Mouse (Mus musculus) ovary, postnatal 14 days (tissue): ENCODE measurements at regions not wholly inside any gene's neighbourhood (a gene's known extent, or its start where the extent isn't known, plus 50 kb on each side); places are given as distances from the start of the nearest gene placed in this dataset.

Source experiments
- DNase-seq: peaks from one replicate; pipeline ENCODE4 v3.0.0; 2022; ENCODE audit warnings: low spot score

DNA sequence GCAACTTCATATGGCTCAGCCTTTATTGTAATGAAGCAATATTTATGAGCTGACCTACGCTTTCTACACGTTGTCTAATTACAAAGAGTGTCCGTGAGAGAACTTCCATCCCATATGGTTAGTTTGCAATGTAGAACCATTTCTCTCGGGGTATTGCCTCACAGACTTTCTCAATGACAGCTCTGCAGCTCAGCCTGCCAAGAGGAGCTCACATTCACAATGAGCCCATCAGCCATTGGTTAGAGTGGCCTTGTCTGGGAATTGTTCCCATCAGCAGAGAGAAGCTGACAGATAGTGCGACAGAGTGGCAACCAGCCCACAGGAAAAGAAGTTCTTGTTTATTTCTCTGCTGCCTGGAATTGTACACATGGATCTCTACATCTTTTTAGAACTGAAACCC lies 409.7 kb downstream of the Zfp704 start:
- DNase-seq = peak; percentile 12

DNA sequence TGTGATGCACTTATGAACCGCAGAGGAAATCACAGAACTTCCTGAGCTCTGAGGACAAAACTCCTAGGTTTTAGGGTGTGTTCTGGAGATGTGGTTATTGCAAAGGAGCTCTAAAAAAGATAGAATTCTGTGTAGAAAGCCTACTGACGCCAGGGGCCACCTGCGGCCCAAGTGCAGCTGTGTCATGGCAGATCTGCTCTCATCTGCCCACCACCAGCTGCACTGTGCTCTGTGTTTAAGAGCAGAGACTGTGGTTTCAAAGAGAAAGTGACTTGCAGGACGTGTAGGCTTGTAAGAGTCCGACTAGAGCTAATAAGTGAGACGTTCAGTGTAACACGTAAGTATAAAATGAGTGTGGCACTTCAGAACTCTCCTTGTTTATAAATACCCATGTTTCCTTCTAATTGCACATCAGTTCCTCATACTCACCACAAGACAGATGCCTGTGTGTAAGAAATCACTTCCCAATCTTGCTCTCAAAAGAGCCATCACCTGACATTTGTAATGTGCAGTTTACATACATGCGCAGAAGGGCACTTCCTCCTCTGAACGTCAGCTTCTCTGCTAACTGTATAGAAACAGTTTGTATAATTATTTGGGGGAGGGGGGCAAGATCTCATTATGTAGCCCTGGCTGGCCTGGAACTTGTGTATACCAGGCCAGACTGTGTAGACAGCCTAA lies 411.1 kb downstream of the Zfp704 start:
- DNase-seq = no peak

DNA sequence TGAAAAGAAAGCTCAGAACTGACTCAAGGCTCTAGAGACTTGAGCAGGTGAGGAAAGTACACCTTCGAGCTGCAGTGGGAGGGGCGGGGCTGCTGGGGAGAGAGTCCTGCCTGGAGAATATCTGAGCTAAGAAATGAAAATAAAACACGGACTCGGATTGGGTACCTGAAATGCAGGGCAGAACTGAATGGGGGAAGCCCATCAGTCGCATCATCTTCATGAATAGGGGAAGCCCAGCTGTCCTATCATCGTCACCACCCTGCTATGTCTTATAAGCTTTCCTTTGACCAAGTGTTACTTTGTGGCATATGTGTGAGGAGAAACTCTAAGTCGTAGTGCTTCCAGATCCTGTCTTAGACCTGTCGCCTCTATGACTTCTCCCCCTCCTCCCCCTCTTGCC lies 414.1 kb downstream of the Zfp704 start:
- DNase-seq = no peak

DNA sequence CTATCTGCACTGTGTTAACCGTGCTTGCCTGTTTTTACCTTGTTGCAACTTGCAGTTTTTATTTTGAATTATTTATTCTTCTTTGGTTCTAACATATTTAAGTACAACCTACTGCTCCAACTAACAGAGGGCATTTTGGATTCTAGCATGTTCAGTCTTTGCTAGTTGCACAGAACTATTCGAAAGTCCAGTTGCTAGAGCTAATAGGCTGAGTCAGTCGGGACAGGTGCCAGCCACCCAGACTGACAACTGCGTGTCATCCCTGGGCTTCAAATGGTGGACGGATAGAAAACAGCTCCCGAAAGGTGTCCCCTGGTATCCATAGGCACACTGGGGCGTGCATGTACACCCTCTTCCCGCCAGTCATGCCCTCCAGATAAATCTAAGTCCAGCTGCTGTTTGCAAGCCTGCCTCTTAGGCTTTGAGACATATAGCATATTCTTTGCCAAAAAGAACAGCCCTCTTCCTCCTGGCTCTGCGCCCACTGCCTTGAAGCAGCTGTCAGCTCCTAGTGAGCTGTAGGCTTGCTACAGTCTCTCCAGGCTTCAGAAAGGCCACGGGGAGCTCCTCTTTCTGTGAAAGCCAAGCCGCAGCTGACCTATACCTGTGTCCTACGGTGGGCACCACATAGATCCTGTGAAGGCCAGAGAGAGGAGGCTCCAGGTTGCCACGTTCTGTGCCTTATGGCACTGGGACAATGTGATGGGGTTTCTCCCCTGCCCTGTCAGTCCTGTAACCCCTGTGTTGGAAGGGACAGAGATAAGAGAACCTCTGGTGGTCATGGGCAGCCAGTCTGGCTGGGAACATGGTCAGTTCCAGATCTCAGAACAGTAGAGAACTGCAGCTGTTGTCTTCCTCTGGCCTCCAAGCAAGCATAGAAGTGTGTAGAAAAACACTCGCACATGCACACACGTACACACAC lies 420.3 kb downstream of the Zfp704 start:
- peak; percentile 31 for DNase-seq

DNA sequence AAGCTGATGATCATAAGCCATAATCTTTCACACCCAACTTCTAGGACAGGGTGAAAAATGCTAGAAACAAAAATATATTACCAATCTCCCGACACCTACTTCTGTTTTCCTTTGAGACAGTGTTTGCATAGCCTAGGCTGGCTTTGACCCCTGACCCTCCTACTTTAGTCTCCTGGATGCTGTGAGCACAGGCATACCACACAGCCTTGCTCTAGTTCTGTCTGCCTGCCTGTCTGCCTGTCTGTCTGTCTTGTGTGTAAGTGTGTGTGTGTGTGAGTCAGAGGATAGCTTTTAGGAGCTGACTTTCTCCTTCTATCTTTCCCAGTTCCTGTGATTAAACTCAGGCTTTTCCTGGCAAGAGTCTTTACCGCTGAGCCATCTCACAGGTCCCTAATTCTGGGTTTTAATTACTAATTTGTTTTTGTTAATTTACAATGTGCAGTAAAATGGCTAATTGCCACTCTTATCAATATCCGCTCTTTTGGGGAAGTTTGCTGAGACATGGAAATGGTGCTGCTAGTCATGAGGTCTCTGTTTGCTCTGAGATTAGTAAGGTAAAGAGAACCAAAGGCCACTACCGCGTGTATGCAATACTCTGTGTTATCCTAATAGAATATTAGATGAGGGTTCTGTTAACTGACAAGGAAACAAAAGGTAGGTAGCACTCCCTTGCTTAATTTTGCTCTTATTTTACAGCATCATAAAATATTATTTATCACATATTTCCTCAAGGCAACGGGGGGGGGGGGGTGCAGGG lies 423.3 kb downstream of the Zfp704 start:
- no peak for DNase-seq

DNA sequence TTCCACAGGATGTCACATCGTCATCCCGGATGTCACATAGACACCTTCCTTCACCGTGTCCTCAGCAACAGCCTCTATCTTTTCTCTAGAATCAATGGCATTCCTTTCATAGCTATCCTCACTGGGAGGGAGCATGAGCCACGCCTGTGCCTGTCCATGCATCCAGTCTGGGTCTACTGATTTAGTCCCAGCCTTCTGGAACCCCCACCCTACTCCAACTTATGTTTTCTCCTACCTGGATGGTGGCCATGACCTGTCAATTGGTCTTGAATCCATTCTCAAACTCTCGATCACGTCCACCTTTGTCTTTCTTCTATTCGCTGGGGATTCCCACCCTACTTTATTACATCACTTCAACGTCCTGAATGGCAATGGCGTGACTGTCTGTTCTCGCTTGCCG lies 428.3 kb downstream of the Zfp704 start:
- no peak for DNase-seq

DNA sequence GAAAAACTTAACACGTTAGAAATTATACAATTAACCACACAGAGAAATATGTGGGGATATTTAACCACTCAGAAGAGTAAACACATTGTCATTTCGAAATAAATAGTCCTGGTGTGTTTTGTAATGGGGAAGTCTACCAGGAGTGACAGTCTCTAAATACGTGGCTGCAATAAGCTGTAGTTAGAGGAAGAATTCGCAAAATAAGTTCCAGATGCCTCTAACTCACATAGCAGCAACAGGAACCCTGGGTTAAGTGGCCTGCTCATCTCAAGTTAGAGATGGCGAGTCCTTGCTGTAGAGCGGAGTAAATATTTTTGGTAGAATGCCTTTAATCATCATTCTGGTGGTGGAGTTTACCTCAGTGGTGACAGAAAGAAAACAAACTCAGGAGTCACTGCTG lies 430.2 kb downstream of the Zfp704 start:
- no peak for DNase-seq

DNA sequence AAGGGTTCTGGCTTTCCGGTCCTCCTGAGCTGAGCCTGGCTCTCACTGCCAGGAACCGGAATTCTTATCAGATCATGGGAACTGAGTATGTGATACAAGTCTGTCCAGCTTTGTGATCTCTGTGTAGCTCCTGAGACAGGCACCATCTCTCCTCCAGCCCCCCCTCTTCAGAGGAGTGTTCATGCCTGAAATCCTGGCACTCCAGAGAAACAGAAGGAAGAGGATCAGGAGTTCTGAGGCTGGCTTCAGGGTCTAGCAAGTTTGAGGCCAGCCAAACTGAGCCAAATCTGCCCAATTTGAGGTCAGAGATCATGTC lies 435.4 kb downstream of the Zfp704 start:
- DNase-seq = no peak

DNA sequence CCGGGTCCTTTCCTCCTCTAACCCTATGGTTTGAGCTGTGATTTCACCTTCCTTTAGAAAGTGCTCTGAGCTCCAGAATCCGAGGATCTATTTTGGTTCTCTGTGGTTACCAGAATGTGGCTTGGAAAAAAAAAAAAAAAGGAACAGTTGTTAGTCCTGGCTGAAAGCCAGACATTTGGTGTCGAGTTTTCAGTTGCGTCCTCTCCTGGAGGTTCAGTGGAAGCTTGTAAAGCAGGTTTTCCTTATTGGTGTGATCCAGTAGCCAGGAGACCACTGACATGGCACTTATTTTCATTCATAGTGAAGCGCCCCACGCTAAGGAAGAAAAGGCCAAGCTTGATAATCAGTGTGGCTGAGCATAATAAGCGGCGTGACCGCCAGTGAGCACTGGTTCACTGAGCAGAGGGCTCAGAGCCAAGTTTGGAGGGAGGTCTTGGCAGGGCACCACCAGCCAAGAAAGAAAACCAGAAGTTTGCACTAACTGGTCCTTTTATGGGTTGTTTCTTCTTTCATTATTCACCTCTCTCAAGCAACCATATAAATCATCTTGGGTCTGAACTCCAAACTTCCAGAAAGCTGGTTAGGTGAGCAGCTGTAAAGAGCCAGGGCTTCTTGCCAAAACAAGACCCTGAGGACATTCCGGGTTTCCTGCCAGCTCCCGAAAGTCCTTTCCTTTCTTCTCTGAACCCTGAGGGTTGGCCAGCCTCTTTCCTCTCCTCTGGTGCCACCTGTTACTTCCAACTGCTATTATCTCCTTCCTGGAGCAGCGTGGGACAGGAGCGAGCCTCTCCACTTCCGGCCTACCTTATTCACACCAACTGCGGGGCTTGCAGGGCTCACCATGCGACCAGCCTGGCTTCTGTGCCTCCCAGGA lies 436.0 kb downstream of the Zfp704 start:
- peak; percentile 71 for DNase-seq

DNA sequence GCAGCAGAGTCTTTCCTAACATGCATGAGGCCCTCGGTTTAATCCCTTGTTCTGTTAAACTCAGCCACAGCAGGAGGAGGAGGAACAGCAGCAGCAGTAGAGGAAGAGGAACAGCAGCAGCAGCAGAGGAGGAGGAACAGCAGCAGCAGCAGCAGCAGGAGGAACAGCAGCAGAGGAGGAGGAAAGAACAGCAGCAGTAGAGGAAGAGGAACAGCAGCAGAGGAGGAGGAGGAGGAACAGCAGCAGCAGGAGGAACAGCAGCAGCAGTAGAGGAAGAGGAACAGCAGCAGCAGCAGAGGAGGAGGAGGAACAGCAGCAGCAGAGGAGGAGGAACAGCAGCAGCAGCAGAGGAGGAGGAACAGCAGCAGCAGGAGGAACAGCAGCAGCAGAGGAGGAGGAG lies 437.9 kb downstream of the Zfp704 start:
- DNase-seq = no peak

DNA sequence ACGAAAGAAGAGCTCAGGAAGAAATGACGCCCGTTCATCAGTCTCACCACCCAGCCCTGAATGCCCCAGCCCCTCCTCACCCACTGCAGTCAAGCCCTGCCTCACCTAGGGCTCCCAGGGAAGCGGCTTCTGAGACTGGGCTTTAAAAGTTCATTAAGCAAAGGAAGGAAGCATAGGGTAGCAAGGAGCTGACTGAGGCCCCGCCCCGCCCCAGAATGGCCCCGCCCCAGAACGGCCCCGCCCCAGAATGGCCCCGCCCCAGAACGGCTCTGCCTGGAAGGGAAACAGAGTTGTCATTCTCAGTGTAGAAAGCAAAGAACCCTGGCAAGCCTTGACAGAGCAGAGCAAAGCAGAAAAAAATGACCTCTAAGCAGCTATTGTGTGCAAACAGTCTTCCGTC lies 440.9 kb downstream of the Zfp704 start:
- no peak for DNase-seq

DNA sequence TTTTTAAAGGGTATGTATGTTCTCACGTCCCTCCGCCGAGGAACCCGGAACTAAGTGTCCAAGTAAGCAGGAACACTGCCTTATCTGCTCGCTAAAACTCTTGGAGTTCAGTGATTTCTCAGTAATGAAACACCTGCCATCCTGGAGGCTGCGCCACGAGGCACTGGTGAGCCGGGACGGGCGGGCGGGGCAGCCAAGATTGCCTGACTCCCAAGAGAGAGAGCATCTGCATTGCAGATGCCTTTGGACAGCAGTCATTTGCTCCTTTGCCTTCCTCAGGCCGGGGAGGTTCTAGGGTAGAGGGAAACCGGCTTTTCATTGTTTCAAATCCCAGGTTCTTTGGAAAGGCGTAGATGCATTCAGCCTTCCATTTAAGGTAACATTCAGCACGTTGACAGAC lies 450.8 kb downstream of the Zfp704 start:
- DNase-seq = no peak

DNA sequence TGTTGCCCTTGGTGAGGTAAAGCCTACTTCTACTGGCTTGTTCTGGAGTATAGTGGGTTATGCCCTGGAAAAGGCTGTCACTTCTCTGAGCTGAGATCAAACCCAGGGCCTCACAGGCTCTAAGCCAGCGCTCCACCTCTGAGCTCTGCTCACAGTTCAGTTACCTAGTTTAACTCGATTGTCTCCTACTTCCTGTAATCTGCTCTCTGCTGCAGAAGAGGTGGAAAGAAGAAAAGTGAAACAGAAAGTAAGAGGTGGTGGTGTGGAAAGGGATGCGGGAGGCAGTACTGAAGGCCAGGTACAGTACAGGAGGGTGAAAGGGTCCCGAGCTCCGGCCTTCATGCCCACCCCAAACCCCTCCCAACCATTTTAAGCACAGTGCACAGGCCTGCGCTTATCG lies 455.7 kb downstream of the Zfp704 start:
- DNase-seq = no peak

DNA sequence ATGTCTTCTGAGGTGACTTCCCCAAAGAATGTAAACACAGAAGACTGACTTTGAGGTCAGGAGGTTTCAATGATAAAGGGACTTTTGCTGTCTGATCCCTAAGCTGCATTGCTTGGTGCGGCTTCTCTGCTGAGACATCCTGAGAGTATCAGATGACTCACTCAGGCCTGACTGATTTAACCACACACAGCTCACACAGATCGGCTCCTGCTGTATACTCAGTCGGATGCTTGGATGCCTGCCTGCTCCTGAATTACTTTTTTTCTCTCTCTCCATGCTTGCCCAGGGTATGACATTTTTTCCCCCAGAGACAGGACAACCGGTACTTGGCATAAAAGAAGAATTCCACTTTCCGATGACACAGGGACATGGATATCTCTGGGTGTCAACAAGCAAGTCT lies 456.2 kb downstream of the Zfp704 start:
- no peak for DNase-seq

DNA sequence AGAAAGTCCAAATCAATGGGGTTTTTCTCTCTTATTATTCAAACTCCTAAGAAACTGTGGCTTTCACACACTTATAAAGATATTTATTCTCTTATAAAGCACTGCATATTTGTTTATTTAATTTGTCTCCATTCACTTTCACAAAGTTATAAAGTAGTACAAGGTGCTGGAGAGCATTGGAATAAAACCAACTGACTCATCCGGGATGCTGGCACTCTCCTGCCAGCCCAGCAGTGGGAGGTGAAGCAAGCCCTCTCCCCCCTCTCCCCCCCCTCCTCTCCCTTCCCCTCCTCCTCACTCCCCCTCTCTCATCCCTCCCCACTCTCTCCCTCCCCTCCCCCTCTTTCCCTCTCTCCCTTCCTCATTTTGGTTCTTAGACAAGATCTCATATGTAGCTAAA lies 457.6 kb downstream of the Zfp704 start:
- DNase-seq = no peak

DNA sequence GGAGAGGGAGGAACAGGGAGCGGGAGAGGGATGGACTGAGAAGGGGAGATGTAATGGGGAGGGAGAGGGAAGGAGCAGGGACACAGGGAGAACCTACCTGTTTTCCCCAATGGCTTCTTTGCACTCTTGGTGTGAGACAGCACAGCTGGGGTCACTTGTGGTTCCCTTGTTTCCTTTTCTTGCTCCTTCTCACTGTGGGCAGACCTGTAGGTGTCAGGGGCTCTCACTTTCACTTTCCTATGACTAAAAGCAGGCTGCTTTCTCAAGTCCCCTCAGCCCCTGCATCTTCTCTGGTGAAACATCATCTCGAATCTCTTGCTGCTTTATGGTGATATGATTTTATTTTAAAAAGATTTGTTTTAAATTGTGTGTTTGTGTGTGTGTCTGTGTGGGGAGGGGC lies 458.3 kb downstream of the Zfp704 start:
- DNase-seq = no peak

DNA sequence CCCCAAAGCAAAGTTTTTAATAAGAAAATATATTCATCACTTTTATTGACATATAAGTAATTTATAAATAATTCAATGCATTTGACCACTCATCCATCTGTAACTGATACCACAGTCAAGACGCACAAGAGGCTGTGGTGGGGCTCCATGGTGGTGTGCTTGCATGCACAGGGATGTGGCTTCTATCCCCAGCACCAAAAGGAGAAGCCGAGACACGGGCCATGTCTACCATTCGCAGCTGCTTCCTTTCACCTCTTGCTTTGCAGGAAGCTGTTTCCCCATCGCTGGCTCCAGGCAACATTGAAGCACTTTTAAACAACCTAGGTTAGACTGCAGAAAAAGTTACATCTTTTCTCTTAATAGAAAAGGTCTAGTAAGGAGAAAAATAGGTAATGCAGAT lies 461.3 kb downstream of the Zfp704 start:
- DNase-seq = no peak

DNA sequence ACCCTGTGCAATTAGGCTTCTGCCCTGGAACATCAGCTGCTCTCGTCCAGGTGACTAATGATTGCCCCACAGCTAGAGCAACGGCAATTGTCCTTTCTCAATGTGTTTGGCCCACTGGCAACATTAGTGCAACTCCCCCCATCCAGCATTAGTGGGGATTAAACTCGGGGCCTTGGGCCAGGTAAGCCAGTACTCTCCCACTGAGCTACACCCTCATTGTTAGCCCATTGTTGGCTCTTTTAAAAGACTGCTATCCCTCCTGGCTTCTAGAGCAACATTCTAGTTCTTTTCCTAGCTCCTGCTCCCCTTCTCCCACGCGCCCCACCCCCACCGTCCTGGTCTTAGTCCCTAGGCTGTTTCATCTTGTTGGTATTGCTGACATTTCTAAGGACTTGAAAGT lies 463.4 kb downstream of the Zfp704 start:
- no peak for DNase-seq

DNA sequence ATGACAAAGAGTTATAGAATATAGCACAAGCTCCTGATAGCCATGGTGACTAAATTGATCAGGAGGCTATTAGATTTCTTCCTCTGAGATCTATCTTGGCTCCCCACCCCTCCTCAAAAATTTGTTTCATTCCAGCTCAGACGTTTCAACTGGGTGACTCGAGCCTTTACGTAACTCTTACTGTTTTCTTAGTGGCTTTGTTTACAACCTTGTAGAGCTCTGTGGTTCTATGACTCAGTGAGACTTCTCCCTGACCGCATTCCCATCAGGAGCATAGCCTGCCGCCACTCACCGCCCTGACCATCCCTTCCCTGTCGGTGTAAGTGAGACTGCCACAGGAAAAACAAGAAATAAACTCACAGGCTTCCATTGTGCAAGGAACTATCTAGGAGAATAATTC lies 464.3 kb downstream of the Zfp704 start:
- DNase-seq = no peak

DNA sequence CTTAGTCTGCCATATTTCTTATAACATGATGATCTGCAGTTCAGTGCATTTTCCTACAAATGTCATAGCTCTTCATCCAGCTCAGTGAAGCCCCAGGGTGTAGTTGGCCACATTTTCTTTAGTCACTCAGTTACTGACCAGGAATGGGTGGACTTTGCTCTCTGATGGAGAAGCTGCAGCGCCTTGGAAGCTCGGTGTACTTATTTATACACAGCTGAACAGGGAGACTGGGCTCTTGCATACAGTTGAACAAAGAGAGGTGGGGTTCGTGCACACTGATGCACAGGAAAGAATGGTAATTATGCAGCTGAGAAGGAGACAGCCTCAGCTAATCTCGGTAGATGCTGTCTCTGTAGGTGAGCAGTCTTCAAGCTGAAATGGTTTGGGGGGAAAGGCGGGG lies 468.0 kb downstream of the Zfp704 start:
- no peak for DNase-seq

DNA sequence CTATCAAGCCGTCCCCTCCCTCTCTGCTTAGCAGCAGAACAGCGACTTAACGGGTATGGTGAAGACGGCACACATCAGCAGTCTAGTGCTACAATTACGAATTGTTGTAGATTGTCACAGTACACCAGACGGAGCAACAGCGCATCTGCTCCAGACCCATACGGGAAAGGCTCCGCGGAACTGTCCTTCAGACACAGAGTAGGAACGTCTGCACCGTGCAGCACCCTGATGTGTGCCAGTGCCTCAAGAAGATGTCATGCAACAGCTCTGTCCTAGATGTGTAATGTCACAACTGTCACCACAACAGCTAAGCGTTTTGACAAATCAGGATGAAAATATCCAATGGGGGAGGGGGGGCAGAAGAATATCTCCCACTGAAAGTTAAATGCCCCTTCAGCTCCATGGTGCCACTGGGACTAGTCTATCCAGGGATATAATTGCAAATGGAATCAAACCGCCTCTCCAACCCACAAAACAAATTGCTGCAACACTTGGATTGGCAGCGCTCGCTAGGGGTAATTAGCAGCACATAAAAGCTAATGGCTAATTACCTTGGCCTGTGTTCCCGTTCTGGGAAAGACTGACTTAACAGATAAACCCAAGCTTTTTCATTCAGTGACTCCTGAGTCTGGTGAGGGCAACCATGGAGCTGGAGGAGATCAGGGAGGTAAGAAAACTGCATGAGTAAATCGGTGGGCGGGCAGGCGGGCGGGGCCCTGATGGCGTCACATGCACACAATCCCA lies 472.6 kb downstream of the Zfp704 start:
- no peak for DNase-seq
